Mouse (Mus musculus) G1E (cell line): ENCODE results near the gene Hopx.

Experiments
- CTCF ChIP-seq: IDR thresholded peaks from 2 replicates; pipeline ENCODE4 v1.5.1; 2012; ENCODE audit warnings: low read depth, low read length, inconsistent platforms, mixed read lengths
- GATA1 ChIP-seq: IDR thresholded peaks from 2 replicates; pipeline ENCODE4 v1.6.1; 2012; ENCODE audit warnings: borderline replicate concordance, low read length, inconsistent platforms, mixed read lengths
- TAL1 ChIP-seq: conservative IDR thresholded peaks from 2 replicates; pipeline ENCODE4 v1.6.1; 2012; ENCODE audit warnings: low read depth, low read length, inconsistent platforms, mixed read lengths

DNA sequence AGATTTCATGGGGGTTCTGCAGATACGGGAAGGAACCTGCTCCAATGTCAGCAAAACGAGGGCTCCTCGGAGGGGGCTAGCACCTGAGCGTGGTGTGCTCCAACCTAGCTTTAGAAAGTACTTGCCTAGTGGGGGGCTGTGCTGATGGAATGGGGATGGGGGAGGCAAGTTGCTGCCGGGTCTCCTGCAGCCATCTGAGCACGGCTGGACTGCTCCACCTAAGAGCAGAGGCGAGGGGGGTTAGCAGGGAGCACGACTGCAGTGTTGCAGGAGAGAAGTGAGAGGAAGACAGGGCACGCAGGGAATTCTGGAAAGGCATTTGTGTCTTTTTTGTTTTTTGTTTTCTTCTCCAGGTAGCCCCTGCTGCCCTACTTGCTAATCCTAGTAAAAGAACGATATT lies 54.6 kb downstream of the Hopx start:
- no peak for TF ChIP-seq CTCF
- TF ChIP-seq TAL1 = no peak
- no peak for TF ChIP-seq GATA1
